In the genomic region with DNA sequence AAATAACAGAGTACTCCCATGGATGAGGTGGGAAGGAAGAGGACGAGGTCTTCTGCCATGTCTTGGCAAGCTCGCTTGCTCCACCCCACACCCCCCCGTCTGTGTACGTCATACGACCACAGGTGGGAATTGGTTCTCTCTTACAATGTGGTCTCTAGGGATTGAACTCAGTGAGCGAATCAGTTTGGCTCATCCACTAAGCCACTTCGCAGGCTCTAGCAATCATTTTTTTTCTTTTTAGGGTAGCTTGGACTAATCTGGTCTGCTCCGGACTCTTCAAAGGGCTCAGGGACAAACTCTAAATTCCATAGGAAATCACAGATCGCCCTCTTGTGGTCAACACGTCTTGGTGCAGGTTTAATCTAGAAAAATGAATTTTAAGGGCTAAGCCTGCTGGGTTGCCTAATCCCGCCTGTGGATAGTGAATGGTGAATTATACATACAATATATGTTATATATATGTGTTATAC, we compare ENCODE assay signal across 8 mouse cellular contexts. TPM values are rescaled to one million over a fixed set of nuclear protein-coding genes. Genes with fewer than 3 reads are reported as not detected.
DNase-seq lines count a peak whose midpoint lies in the region; ATAC-seq and TF ChIP-seq lines count a peak whose summit lies in the region.

No protein-coding gene starts in this region.

- peak overlapping the region; percentile 30 for H3K4me3 ChIP-seq in embryonic facial prominence, embryonic 14.5 days (ENCODE audit: low read depth, low read length)
- peak overlapping the region; percentile 24; the same call in 1 of the 2 replicates for H3K4me3 ChIP-seq in hindbrain, embryonic 12.5 days
- peak overlapping the region; percentile 19 for H3K4me3 ChIP-seq in limb, embryonic 14.5 days (replicated peaks; ENCODE audit: low read length)
- H3K4me3 ChIP-seq in midbrain, embryonic 16.5 days (ENCODE audit: low read depth, low read length) = peak overlapping the region; percentile 30

- DNase-seq in layer of hippocampus, postnatal 14 days (ENCODE audit: low spot score in 2 of 2) = peak; percentile 21 to 74
- DNase-seq in layer of hippocampus, postnatal 25 days (ENCODE audit: extremely low spot score in 1 of 2, low spot score in 1 of 2) = no peak
- peak; percentile 50 for DNase-seq in adrenal gland, postnatal 10 days
- peak; percentile 90 for DNase-seq in embryonic facial prominence, embryonic 14.5 days (ENCODE audit: low spot score)
- peak; percentile 86 for DNase-seq in limb, embryonic 14.5 days (ENCODE audit: low spot score)
- peak; percentile 54 for DNase-seq in thymus, postnatal 4 days

- no peak overlapping the region for H3K27ac ChIP-seq in embryonic facial prominence, embryonic 14.5 days (replicated peaks; ENCODE audit: low read depth, low read length)
- H3K27ac ChIP-seq in hindbrain, embryonic 12.5 days = no peak overlapping the region
- no peak overlapping the region for H3K27ac ChIP-seq in limb, embryonic 14.5 days (replicated peaks; ENCODE audit: low read depth, low read length)
- H3K27ac ChIP-seq in midbrain, embryonic 16.5 days (ENCODE audit: low read length) = no peak overlapping the region

- no peak for TF ChIP-seq POLR2A in limb, embryonic 14.5 days (IDR thresholded peaks at IDR 0.05; ENCODE audit: borderline replicate concordance, extremely low read depth, insufficient read depth, insufficient read length)

- peaks cover 7% of the 10 kb centered on the region; the same call in 1 of the 2 replicates for H3K36me3 ChIP-seq in embryonic facial prominence, embryonic 14.5 days (ENCODE audit: control insufficient read depth, insufficient read depth, low read length)
- H3K36me3 ChIP-seq in hindbrain, embryonic 12.5 days = peaks cover 7% of the 10 kb centered on the region
- peaks cover 8% of the 10 kb centered on the region for H3K36me3 ChIP-seq in limb, embryonic 14.5 days (ENCODE audit: control insufficient read depth, insufficient read depth, low read length)
- H3K36me3 ChIP-seq in midbrain, embryonic 16.5 days (ENCODE audit: control insufficient read depth, insufficient read depth, low read length) = peaks cover 7% of the 10 kb centered on the region; the same call in 1 of the 2 replicates

- H3K4me1 ChIP-seq in embryonic facial prominence, embryonic 14.5 days (ENCODE audit: control insufficient read depth, insufficient read depth, low read length) = no peaks in the 10 kb centered on the region
- no peaks in the 10 kb centered on the region for H3K4me1 ChIP-seq in hindbrain, embryonic 12.5 days
- H3K4me1 ChIP-seq in limb, embryonic 14.5 days (ENCODE audit: control insufficient read depth, insufficient read depth, low read length) = no peaks in the 10 kb centered on the region
- H3K4me1 ChIP-seq in midbrain, embryonic 16.5 days (ENCODE audit: control insufficient read depth, insufficient read depth, low read length) = no peaks in the 10 kb centered on the region; the same call in 1 of the 2 replicates

- H3K27me3 ChIP-seq in embryonic facial prominence, embryonic 14.5 days (replicated peaks; ENCODE audit: control insufficient read depth, insufficient read depth, low read length) = no peaks in the 10 kb centered on the region; the same call in 1 of the 2 replicates
- no peaks in the 10 kb centered on the region for H3K27me3 ChIP-seq in hindbrain, embryonic 12.5 days
- no peaks in the 10 kb centered on the region for H3K27me3 ChIP-seq in limb, embryonic 14.5 days (ENCODE audit: control insufficient read depth, insufficient read depth, low read length)
- no peaks in the 10 kb centered on the region for H3K27me3 ChIP-seq in midbrain, embryonic 16.5 days (ENCODE audit: control insufficient read depth, insufficient read depth, low read depth, low read length)

- peak; percentile 63 for ATAC-seq in embryonic facial prominence, embryonic 14.5 days (ENCODE audit: low read depth)
- ATAC-seq in hindbrain, embryonic 12.5 days (ENCODE audit: low FRiP score) = peak; percentile 46; the same call in 1 of the 2 replicates
- peak; percentile 64; the same call in 1 of the 2 replicates for ATAC-seq in limb, embryonic 14.5 days (ENCODE audit: low FRiP score, low read depth)
- ATAC-seq in midbrain, embryonic 16.5 days = peak; percentile 78

- H3K9ac ChIP-seq in embryonic facial prominence, embryonic 14.5 days (ENCODE audit: low read depth, low read length) = peak overlapping the region; percentile 53
- H3K9ac ChIP-seq in hindbrain, embryonic 12.5 days = no peak overlapping the region
- no peak overlapping the region for H3K9ac ChIP-seq in limb, embryonic 14.5 days (ENCODE audit: low read depth, low read length, severe bottlenecking)
- H3K9ac ChIP-seq in midbrain, embryonic 16.5 days (ENCODE audit: low read depth, low read length) = peak overlapping the region; percentile 32; the same call in 1 of the 2 replicates

- 10% methylated on average over 11 of the region's 11 CpGs for WGBS in embryonic facial prominence, embryonic 14.5 days
- 18% methylated on average over 11 of the region's 11 CpGs for WGBS in hindbrain, embryonic 12.5 days
- 12% methylated on average over 11 of the region's 11 CpGs for WGBS in limb, embryonic 14.5 days
- 11% methylated on average over 11 of the region's 11 CpGs for WGBS in midbrain, embryonic 16.5 days

- H3K4me2 ChIP-seq in embryonic facial prominence, embryonic 14.5 days (ENCODE audit: low read depth, low read length) = peak overlapping the region; percentile 54
- H3K4me2 ChIP-seq in hindbrain, embryonic 12.5 days (replicated peaks) = peak overlapping the region; percentile 49
- peak overlapping the region; percentile 35 for H3K4me2 ChIP-seq in limb, embryonic 14.5 days (replicated peaks; ENCODE audit: low read depth, low read length, severe bottlenecking)
- H3K4me2 ChIP-seq in midbrain, embryonic 16.5 days (ENCODE audit: low read length) = peak overlapping the region; percentile 53

- H3K9me3 ChIP-seq in embryonic facial prominence, embryonic 14.5 days (ENCODE audit: control insufficient read depth, low read length) = no peaks in the 10 kb centered on the region
- H3K9me3 ChIP-seq in hindbrain, embryonic 12.5 days (replicated peaks) = no peaks in the 10 kb centered on the region
- H3K9me3 ChIP-seq in limb, embryonic 14.5 days (ENCODE audit: control insufficient read depth, low read length) = no peaks in the 10 kb centered on the region
- no peaks in the 10 kb centered on the region for H3K9me3 ChIP-seq in midbrain, embryonic 16.5 days (replicated peaks; ENCODE audit: control insufficient read depth, low read length, poor library complexity, severe bottlenecking)

RNA-seq across cellular contexts. Expression of gene Yeats4, which starts 14.8 kb away (rescaled TPM):
- 10 to 100 TPM; 44.1 to 46.6 TPM for total RNA-seq in layer of hippocampus, postnatal 14 days (2021)
- 10 to 100 TPM; 44.6 to 52.6 TPM for total RNA-seq in layer of hippocampus, postnatal 25 days (2021)
- total RNA-seq in adrenal gland, postnatal 10 days (2021) = 10 to 100 TPM; 42.5 to 47.6 TPM
- polyA plus RNA-seq in embryonic facial prominence, embryonic 14.5 days (2014; fragmentation: Nextera tagmentation; extraction: Ambion mirVana) = 57.9 and 64.6 TPM in 2 replicates
- 112 and 134 TPM in 2 replicates for polyA plus RNA-seq in hindbrain, embryonic 12.5 days (2016; fragmentation: Nextera tagmentation; extraction: Ambion mirVana)
- polyA plus RNA-seq in limb, embryonic 14.5 days (2012; rRNA removed) = 67.2 and 71.6 TPM in 2 replicates
- polyA plus RNA-seq in limb, embryonic 14.5 days (2014; fragmentation: Nextera tagmentation; extraction: Ambion mirVana) = 72.1 and 76.3 TPM in 2 replicates
- polyA plus RNA-seq in midbrain, embryonic 16.5 days (2015; fragmentation: Nextera tagmentation; extraction: Ambion mirVana) = 104 and 113 TPM in 2 replicates

RNA-seq across cellular contexts. Expression of gene 9530003J23Rik, which starts 29.0 kb away (rescaled TPM):
- not detected for total RNA-seq in layer of hippocampus, postnatal 14 days (2021)
- total RNA-seq in layer of hippocampus, postnatal 25 days (2021) = not detected
- not detected for total RNA-seq in adrenal gland, postnatal 10 days (2021)
- polyA plus RNA-seq in embryonic facial prominence, embryonic 14.5 days (2014; fragmentation: Nextera tagmentation; extraction: Ambion mirVana) = not detected in 2 replicates
- not detected in 2 replicates for polyA plus RNA-seq in hindbrain, embryonic 12.5 days (2016; fragmentation: Nextera tagmentation; extraction: Ambion mirVana)
- not detected in 2 replicates for polyA plus RNA-seq in limb, embryonic 14.5 days (2012; rRNA removed)
- not detected in 2 replicates for polyA plus RNA-seq in limb, embryonic 14.5 days (2014; fragmentation: Nextera tagmentation; extraction: Ambion mirVana)
- not detected in 2 replicates for polyA plus RNA-seq in midbrain, embryonic 16.5 days (2015; fragmentation: Nextera tagmentation; extraction: Ambion mirVana)

Comparison
In these comparisons a context has a peak if more than half of its experiments do, and no peak if none do; other contexts are left out.
1. DNase-seq: peak in layer of hippocampus, postnatal 14 days (2 of 2), adrenal gland, postnatal 10 days (single experiment), embryonic facial prominence, embryonic 14.5 days (single experiment), limb, embryonic 14.5 days (single experiment) and thymus, postnatal 4 days (single experiment); none in layer of hippocampus, postnatal 25 days (0 of 2).
2. H3K9ac ChIP-seq: peak in embryonic facial prominence, embryonic 14.5 days (single experiment) and midbrain, embryonic 16.5 days (single experiment); none in hindbrain, embryonic 12.5 days (single experiment) and limb, embryonic 14.5 days (single experiment).
3. Peak in every context shown above with its lines, with median percentiles within 50 percentile points of each other: ATAC-seq, H3K4me2 ChIP-seq and H3K4me3 ChIP-seq.